Mouse (Mus musculus) inflammation-experienced regulatory T-cells, adult 16 weeks (primary cell): ENCODE results near the gene AC129217.1. TPM values are rescaled to one million over a fixed set of nuclear protein-coding genes. Genes with fewer than 3 reads are reported as not detected.

ENCODE experiments used
- polyA plus RNA-seq: library from polyadenylated mRNA; unstranded; fragments of 100-300 nt; shearing (Covaris generic); gene quantifications from one replicate; pipeline ENCODE4 v1.2.1, GENCODE M21; 2017

AC129217.1 gene
- polyA plus RNA-seq = not detected

GRCm38 (mm10) chr19:8829660-8830059 lies at the start of gene AC129217.1:
Gene AC129217.1, plus strand, starts transcription at chr19:8829773.

DNA sequence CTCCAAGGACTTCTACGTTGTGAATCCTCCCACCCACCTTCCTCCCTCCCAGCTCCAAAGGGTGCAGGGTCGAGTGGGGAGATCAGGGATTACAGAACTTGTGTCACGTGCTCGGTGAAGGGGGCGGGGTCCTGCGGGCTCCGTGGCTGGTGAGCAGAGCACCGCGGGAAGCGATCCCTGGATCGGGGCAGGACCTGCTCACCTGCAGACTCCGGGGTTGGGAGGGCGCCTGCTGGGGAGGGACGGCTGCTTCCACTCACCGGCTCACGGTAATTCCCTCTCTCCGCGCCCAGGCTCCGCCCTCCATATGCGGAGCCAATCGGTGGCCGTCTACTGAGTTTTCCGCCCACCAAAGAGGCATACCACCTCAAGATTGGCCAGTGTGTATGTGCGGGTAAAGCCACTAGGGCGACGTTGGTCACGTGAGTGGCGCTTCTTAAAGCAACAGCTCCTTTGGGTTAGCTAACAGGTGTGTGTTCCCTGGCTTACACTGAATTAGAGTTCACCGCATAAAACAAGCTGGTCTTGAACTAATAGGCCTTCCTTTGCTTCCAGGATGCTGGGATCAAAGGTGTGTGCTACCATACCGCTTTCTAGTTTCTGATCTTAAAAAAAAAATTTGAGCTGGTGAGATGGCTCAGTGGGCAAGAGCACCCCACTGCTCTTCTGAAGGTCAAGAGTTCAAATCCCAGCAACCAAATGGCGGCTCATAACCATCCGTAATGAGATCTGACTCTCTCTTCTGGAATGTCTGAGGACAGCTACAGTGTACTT lies 43.4 kb upstream of the AC129217.1 start, which contains the start of gene Taf6l:
Gene Taf6l (minus strand): TSS at position 410 of the 774 bp plus-strand sequence.

DNA sequence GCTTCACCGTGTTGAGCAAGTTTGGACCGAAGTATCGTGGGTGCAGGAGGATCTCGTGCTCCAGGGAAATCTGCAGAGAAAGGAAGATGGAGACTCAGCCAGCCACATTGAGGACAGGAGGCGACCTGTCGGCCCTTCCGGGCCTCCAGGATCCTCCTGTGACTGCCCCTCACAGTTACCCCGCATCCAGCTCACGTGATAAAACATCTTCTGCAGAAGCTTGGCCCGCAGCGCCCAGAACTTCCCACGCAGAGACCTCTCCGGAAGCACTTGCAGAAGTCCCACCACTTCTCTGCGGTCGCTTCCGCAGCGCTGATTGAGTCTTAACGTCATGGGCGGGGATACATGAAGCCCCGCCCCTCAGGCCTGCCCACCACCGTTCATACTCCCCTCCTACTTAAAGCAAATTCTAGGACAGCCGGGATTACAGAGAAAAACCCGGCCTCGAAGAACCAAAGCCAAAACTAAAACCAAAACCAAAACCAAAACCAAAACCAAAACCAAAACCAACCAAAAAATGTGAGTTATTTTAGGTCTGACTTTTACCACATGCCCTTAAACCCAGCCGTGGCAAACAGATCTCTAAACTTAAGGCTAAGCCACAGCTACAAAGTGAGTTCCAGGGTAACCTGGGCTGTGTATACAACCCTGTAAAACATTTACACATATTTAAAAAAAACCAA lies 31.2 kb upstream of the AC129217.1 start, which contains the start of gene Polr2g:
Gene Polr2g (minus strand): TSS at position 314 of the 683 bp plus-strand sequence.

GRCm38 (mm10) chr19:8802130-8802821 lies 27.3 kb upstream of the AC129217.1 start, which contains the start of gene Zbtb3:
Gene Zbtb3, plus strand, starts transcription at chr19:8802555.

GRCm38 (mm10) chr19:8818801-8819595 lies 10.6 kb upstream of the AC129217.1 start, which contains the start of gene Ttc9c:
Gene Ttc9c, minus strand, starts transcription at chr19:8819333.

GRCm38 (mm10) chr19:8819596-8820423 lies 9.8 kb upstream of the AC129217.1 start, which contains the start of gene Hnrnpul2:
Gene Hnrnpul2, plus strand, starts transcription at chr19:8820010.

DNA sequence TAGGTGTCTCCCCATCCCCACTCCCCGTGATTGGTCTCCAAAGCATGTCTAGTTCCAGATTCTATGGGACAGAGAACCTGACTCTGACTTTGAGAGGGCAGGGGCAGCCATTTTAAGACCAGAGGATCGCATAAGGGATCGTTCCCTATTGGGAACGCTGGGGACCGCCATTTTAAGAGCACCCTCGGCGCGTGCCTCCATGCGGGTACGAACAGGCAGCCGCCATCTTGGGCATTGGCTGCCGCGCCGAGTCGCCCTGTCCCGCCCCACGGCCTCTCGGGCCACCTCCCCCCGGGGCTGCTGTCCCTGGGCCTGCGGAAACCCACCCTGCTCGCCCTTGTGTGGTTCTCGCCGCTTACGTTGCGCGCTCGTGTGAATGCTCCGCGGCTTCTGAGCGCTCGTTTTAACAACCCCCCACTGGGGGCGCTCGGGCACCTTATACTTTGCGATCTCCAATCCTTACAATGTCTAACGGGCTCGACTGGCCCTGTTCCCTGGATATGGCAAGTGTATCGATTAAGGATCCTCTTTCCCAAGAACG lies 7.7 kb downstream of the AC129217.1 start, which contains the start of gene Bscl2:
Gene Bscl2 (plus strand): TSS at position 217 of the 541 bp plus-strand sequence.

DNA sequence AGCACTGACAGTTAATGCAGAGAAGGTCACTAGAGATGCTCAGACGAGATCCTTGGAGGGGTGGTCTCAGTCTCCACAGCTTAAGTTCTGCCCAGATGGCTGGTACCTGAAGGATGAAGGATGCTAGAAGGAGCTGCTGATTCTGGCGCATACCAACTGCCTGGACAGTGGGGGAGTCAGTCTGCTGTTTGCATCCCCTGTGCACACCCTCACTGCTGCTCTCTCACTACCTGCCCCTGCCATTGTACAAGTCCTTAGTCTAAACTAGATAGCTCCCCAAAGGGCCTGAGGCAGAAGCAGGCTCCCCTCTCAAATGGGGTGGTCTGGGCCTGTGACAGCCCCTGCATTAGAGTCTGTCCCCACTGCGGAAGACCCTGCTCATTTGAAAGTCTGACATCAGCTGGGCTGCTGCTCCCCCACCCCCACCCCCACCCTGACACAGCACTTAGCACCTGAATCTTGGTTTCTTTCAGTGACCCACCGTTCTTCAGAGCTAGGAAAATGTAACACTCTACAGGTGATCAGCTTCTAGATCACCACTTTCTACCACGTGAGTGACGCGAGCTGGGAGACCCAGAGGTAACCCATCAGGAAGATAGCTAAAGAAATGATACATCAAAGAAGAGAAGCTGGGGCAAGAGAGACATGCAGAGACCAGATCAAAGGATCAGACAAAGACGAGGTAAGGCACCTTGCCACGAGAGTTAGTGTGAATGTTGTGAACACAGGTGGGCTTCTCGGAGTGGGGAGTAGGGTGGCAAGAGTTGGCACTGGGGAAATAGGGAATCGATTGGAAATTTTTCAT lies 9.7 kb downstream of the AC129217.1 start, which contains the start of gene Gng3:
Gene Gng3 (minus strand): TSS at position 92 of the 805 bp plus-strand sequence.

GRCm38 (mm10) chr19:8850402-8850901 lies 20.9 kb downstream of the AC129217.1 start, which contains the start of gene Lrrn4cl:
Gene Lrrn4cl, plus strand, starts transcription at chr19:8850768.

DNA sequence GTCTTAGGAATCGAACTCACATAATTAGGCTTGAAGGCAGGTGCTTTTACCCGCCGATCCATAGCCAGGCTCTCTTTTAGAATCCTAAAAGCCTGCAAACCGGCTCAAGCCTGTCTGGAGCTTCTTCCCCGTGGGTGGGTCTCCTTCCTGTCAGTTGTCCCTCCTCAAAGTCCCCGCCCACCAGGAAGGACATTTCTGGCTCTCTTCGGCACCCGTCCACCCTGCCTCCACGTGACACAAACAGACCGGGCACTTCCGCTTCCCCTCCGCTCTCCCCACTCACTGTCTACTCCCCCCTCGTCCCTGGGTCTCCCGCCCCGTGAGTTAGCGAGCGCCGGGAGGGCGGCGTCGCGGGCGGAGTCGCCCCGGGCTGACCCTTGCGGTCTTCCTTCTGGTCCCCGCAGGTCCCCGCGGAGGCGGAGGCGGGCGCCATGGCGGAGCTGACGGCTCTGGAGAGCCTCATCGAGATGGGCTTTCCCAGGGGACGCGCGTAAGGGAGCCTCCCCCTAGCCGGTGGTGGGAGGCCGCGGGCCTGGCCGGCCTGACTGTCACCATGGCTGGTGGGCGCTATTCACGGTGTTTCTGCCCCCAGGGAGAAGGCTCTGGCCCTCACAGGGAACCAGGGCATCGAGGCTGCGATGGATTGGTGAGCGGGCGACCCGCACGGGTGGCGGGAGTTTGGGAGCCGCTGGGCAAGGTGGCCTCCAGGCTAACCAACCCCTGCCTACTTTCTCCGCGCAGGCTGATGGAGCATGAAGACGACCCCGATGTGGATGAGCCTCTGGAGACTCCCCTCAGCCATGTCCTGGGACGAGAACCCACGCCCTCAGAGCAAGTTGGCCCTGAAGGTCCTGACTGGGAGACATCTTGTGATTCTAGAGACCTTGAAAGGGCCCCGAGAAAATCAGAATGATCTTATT lies 42.0 kb downstream of the AC129217.1 start, which contains the start of gene Ubxn1:
Gene Ubxn1 (plus strand): TSS at position 230 of the 920 bp plus-strand sequence.

GRCm38 (mm10) chr19:8880311-8881033 lies 50.9 kb downstream of the AC129217.1 start, which contains the start of gene Uqcc3:
Gene Uqcc3, minus strand, starts transcription at chr19:8880923.

DNA sequence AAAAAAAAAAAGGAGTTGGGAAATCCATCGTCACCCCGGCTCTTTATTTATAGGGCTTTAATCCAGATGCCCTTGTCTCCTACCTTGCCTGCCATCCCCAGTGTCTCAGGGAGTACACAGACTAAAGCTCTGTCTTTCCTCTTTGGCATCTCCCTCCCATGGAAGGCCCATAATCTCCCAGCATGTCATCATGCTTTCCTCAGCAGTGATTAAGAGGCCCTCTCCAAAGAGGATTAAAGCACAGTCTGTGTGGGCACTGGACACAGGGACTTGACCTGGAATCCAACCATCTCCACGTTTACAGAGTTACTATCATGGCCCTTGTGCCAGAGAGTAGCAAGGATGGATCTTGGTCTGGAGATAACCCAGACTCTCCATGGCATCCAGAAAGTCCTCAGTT lies 54.0 kb downstream of the AC129217.1 start, which contains the start of the genes Lbhd1 and Gm49403:
Gene Lbhd1 (plus strand): TSS at position 117 of the 400 bp plus-strand sequence.
Gene Gm49403 (plus strand): TSS at position 315 of the 400 bp plus-strand sequence.

DNA sequence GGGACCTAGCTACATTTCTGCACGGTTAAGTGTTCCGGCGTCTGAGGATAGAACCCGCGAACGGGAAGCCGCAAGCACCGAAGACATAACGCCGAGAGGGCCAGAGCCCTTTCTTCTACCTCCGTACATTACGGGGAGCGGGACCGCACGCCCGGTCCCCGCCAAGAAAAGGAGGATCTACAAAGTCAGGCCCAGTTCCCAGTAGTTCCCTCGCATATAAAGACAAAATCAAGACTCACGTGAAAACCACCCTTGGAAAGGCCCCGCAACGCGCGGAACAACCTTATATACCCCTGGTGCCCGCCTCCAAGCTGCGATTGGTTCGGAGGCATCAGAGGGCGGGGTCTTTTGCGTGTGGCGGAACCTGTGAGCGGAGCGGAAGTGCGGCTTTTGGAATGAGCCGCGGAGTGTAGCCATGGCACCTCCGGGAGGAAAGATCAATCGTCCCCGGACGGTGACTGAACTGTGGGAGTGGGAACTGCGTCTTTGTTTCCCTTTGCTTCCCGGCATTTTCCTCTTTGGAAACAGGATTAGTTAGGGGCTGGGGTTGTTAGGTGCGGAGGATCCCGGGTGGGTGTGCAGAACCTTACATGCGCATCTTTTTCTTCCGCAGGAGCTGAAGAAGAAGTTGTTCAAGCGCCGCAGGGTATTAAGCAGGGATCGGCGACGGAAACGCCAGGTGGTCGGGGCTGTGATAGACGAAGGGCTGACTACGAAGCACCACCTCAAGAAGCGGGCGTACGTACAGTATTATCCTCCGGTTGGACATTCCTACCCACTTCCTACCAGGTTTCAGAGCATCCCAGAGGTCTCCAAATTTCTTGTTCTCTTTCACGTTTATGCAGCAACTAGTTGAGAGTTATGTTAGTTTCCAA lies 59.2 kb downstream of the AC129217.1 start, which contains the start of the genes 1810009A15Rik and Gm49416:
Gene 1810009A15Rik (plus strand): TSS at position 343 of the 875 bp plus-strand sequence.
Gene Gm49416 (plus strand): TSS at position 416 of the 875 bp plus-strand sequence.

